Mouse (Mus musculus) lung, postnatal 0 days (tissue): ENCODE results near the gene Marveld1. TPM values are rescaled to one million over a fixed set of nuclear protein-coding genes. Genes with fewer than 3 reads are reported as not detected.

Source experiments
- ATAC-seq: fragments of 200-750 bp; cut with Nextera tagmentation; 2 replicates; pipeline ENCODE4 v1.8.0; 2017; ENCODE audit warnings: moderate library complexity
- DNase-seq: peaks from one replicate; pipeline ENCODE4 v3.0.0-alpha.2; 2016; ENCODE audit warnings: low spot score
- H3K27ac ChIP-seq: fragments of 300-500 bp; sonication (generic); 2 replicates; pipeline ENCODE4 v1.5.1; 2014; ENCODE audit warnings: antibody characterized with exemption, mild to moderate bottlenecking, low read length, mixed read lengths
- H3K27me3 ChIP-seq: fragments of 300-500 bp; sonication (generic); replicated peaks from 2 replicates; pipeline ENCODE4 v1.6.1; 2014; ENCODE audit warnings: low read length, mixed read lengths; ENCODE audit not compliant: insufficient read depth
- H3K36me3 ChIP-seq: fragments of 300-500 bp; sonication (generic); 2 replicates; pipeline ENCODE4 v1.6.1; 2014; ENCODE audit warnings: low read length, mixed read lengths; ENCODE audit not compliant: insufficient read depth
- H3K4me1 ChIP-seq: fragments of 300-500 bp; sonication (generic); 2 replicates; pipeline ENCODE4 v1.6.1; 2014; ENCODE audit warnings: antibody characterized with exemption, low read depth, low read length, mixed read lengths; ENCODE audit not compliant: insufficient read depth
- H3K4me2 ChIP-seq: fragments of 300-500 bp; sonication (generic); replicated peaks from 2 replicates; pipeline ENCODE4 v1.6.1; 2014; ENCODE audit warnings: low read depth, mild to moderate bottlenecking, low read length, moderate library complexity, mixed read lengths
- H3K4me3 ChIP-seq: fragments of 300-500 bp; sonication (generic); 2 replicates; pipeline ENCODE4 v1.5.1; 2014; ENCODE audit warnings: low read depth, low read length
- H3K9ac ChIP-seq: fragments of 300-500 bp; sonication (generic); replicated peaks from 2 replicates; pipeline ENCODE4 v1.6.1; 2014; ENCODE audit warnings: low read depth, mild to moderate bottlenecking
- H3K9me3 ChIP-seq: fragments of 300-500 bp; sonication (generic); 2 replicates; pipeline ENCODE4 v1.6.1; 2016; ENCODE audit warnings: low read length, mixed read lengths
- CTCF ChIP-seq: IDR thresholded peaks from 2 replicates; pipeline ENCODE4 v1.5.1; 2016; ENCODE audit warnings: antibody characterized with exemption, mild to moderate bottlenecking
- EP300 ChIP-seq: IDR thresholded peaks from 2 replicates; pipeline ENCODE4 v1.6.1; 2016; ENCODE audit warnings: antibody characterized with exemption, mild to moderate bottlenecking, control low read depth
- WGBS: fragments of 180-500 bp; shearing (Covaris S2); extraction: QIAGEN DNeasy Blood & Tissue Kit; methylation state at CpG from one replicate; pipeline ENCODE4 v1.1.7; 2014; 5-methylcytosine and 5-hydroxymethylcytosine counted together
- polyA plus RNA-seq: library from polyadenylated mRNA; unstranded; fragments of >200 nt; fragmentation: Nextera tagmentation; extraction: Ambion mirVana; gene quantifications from 2 replicates; pipeline ENCODE4 v1.2.1, GENCODE M21; 2015

Marveld1 gene
- 23.0 and 23.1 TPM in 2 replicates for polyA plus RNA-seq

GRCm38 (mm10) chr19:42147170-42147768 lies at the start of gene Marveld1:
TSS of gene Marveld1 (plus strand) at chr19:42147400.
- Histone ChIP-seq H3K4me2 (peak within 1 kb of the TSS; percentile 90), H3K9ac (peak within 1 kb of the TSS; percentile 87), H3K4me1 (peaks cover 41% of the 10 kb centered on the region), H3K36me3 (no peaks in the 10 kb centered on the region), H3K4me3 (peak within 1 kb of the TSS; percentile 75), H3K9me3 (no peaks in the 10 kb centered on the region), H3K27ac (peak within 1 kb of the TSS; percentile 97), H3K27me3 (no peaks in the 10 kb centered on the region)
- WGBS: 2% methylated on average over 37 of the region's 57 CpGs
- ATAC-seq: peak; percentile 69
- TF ChIP-seq EP300: peak; percentile 34; the same call in 1 of the 2 replicates
- peak; percentile 16; the same call in 1 of the 2 replicates for TF ChIP-seq CTCF
- DNase-seq: peak; percentile 97

GRCm38 (mm10) chr19:42099406-42099805 lies 47.8 kb upstream of the Marveld1 start:
- H3K4me1 ChIP-seq: no peaks in the 10 kb centered on the region
- no peak overlapping the region for H3K9ac ChIP-seq
- H3K9me3 ChIP-seq: no peaks in the 10 kb centered on the region
- H3K4me3 ChIP-seq: no peak overlapping the region
- WGBS: 76% methylated on average over 3 of the region's 3 CpGs
- ATAC-seq: no peak
- peaks cover 9% of the 10 kb centered on the region; the same call in 1 of the 2 replicates for H3K36me3 ChIP-seq
- no peak for DNase-seq
- no peaks in the 10 kb centered on the region for H3K27me3 ChIP-seq
- TF ChIP-seq CTCF (no peak), EP300 (no peak)
- H3K27ac ChIP-seq: no peak overlapping the region
- no peak overlapping the region for H3K4me2 ChIP-seq

GRCm38 (mm10) chr19:42104681-42105080 lies 42.5 kb upstream of the Marveld1 start:
- ATAC-seq (no peak), DNase-seq (no peak)
- Histone ChIP-seq H3K27ac (no peak overlapping the region), H3K9ac (no peak overlapping the region), H3K27me3 (no peaks in the 10 kb centered on the region), H3K4me3 (no peak overlapping the region), H3K36me3 (peaks cover 24% of the 10 kb centered on the region), H3K4me2 (no peak overlapping the region), H3K4me1 (no peaks in the 10 kb centered on the region), H3K9me3 (no peaks in the 10 kb centered on the region)
- 94% methylated on average over 9 of the region's 9 CpGs for WGBS
- no peak for TF ChIP-seq EP300
- TF ChIP-seq CTCF: peak; percentile 43

GRCm38 (mm10) chr19:42115783-42116335 lies 31.3 kb upstream of the Marveld1 start:
- H3K4me1 ChIP-seq: 0 out of 2 replicates have a peak, but pooled peaks cover 2% of the 10 kb centered on the region
- peak overlapping the region; percentile 69 for H3K27ac ChIP-seq
- no peak overlapping the region for H3K9ac ChIP-seq
- no peak overlapping the region for H3K4me2 ChIP-seq
- 59% methylated on average over 4 of the region's 4 CpGs for WGBS
- peak; percentile 17; the same call in 1 of the 2 replicates for TF ChIP-seq EP300
- peak; percentile 34 for TF ChIP-seq CTCF
- H3K36me3 ChIP-seq: no peaks in the 10 kb centered on the region
- ATAC-seq (peak; percentile 91), DNase-seq (peak; percentile 87)
- H3K4me3 ChIP-seq: no peak overlapping the region
- no peaks in the 10 kb centered on the region for H3K9me3 ChIP-seq
- H3K27me3 ChIP-seq: no peaks in the 10 kb centered on the region

- no peak for DNase-seq
- TF ChIP-seq EP300: no peak
- TF ChIP-seq CTCF: no peak
- 0 out of 2 replicates have a peak, but pooled peaks cover 2% of the 10 kb centered on the region for H3K4me1 ChIP-seq
- peaks cover 2% of the 10 kb centered on the region; the same call in 1 of the 2 replicates for H3K36me3 ChIP-seq
- no peak for ATAC-seq
- H3K4me2 ChIP-seq: no peak overlapping the region
- H3K27ac ChIP-seq: no peak overlapping the region
- no peak overlapping the region for H3K9ac ChIP-seq
- WGBS: 81% methylated on average over 9 of the region's 9 CpGs
- H3K9me3 ChIP-seq: no peaks in the 10 kb centered on the region
- no peaks in the 10 kb centered on the region for H3K27me3 ChIP-seq
- no peak overlapping the region for H3K4me3 ChIP-seq
Measured at GRCm38 (mm10) chr19:42118142-42118541, 29.1 kb upstream of the Marveld1 start.

- 65% methylated on average over 5 of the region's 5 CpGs for WGBS
- Histone ChIP-seq H3K9me3 (no peaks in the 10 kb centered on the region), H3K36me3 (peaks cover 6% of the 10 kb centered on the region), H3K9ac (no peak overlapping the region), H3K27ac (no peak overlapping the region), H3K27me3 (no peaks in the 10 kb centered on the region), H3K4me3 (no peak overlapping the region), H3K4me2 (no peak overlapping the region), H3K4me1 (0 out of 2 replicates have a peak, but pooled peaks cover 2% of the 10 kb centered on the region)
- DNase-seq (no peak), ATAC-seq (no peak)
- no peak for TF ChIP-seq CTCF
- TF ChIP-seq EP300: no peak
Measured at GRCm38 (mm10) chr19:42118596-42118995, 28.6 kb upstream of the Marveld1 start.
